Mouse (Mus musculus): ENCODE data around the gene Slc22a22.

Gene Slc22a22

DNA sequence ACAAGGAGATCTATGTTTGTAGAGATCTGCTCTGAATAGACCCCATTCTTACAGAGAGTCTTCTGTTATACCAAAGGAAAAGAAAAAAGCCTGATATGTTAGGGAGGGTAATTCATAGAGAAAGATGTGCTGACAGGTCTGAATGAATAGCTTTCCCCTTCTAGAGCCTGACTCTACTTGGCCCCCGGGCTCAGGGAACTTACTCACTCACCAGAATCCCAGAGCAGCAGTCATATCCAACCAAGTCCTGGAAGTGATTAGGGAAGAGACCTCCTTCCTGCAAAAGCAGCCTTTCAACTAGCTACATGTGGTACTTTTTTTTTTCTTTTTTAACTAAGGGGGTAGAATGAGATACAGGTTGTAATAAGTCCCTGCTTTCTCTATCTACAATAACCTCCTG is 111.0 kb downstream of the Slc22a22 start:
- no peak for DNase-seq

DNA sequence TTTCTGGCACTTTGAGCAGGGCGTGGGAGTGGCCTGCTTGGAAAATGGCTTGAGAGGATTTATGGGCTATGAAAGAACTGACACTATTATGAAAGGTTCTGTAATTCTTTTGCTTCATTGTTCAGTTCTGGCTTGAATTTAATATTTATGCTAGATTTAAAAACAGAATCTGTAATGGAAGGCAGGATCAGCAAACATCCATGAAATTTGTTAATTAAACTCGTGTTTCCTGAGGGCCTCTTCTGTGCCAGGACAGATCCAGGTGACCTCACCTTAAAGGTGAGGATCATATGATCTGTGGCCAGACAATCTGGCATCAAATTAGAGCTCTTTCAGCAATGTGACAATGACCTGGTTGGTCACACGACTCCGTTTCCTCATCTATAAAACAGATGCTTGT is 122.1 kb downstream of the Slc22a22 start:
- DNase-seq: no peak

GRCm38 (mm10) chr15:57340499-57340898 is 136.9 kb downstream of the Slc22a22 start:
- no peak for DNase-seq

DNA sequence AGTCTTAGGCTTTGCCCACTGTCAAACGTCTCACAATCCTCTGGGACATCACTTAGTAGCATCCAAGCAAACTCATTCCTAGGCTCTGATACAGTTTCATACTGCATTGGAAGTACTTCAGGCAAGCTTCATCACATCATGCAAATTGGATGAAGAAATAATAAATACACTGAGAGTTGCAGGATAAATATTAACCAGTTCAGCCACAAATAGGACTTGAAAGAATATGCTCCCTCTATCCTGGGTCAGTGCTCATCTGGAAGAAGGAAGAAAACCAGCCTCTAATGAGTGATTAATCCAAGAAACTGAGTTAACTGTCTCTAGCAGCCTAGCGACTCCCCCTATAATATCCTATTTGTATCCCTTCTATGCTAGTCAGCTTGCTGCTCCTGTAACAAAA is 146.1 kb downstream of the Slc22a22 start:
- no peak for DNase-seq

DNA sequence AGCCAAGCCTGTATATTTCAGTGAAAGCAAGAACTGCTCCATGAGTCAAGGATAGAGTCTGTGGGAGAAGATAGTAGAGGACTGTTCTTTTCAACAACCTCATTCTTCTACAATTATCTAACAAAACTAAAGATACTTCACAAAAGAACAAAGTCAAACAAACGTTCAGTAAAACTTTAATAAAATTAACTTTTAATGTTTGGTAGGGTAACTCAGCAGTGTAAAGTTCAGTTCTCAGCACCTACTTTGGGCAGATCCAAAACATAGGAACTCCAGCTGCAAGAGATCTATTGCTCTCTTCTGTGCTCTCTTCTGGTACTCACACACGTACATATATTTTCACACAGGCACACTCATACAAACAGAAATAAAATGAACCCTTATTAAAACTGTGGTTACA is 159.4 kb downstream of the Slc22a22 start:
- no peak for DNase-seq

DNA sequence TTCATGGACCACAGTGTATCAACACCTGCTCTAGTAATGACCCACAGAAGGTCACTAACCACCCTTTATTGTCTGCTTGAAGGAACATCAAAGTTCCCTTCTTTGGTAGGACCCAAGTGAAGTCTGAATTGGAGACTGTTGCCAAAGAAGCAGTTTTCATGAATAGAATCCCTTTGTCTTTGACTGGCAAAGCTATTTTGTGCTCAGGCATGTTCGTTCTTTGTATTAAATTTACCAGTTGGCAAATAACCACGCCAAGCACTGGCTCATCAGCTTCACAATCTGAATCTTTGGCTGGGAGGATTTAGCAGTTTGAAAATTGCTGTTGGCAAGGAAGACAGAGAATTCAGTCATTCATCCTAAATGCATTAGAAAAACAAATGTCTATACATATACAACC is 160.9 kb downstream of the Slc22a22 start:
- no peak for DNase-seq

GRCm38 (mm10) chr15:57302710-57303109 is 174.7 kb downstream of the Slc22a22 start:
- DNase-seq: no peak

DNA sequence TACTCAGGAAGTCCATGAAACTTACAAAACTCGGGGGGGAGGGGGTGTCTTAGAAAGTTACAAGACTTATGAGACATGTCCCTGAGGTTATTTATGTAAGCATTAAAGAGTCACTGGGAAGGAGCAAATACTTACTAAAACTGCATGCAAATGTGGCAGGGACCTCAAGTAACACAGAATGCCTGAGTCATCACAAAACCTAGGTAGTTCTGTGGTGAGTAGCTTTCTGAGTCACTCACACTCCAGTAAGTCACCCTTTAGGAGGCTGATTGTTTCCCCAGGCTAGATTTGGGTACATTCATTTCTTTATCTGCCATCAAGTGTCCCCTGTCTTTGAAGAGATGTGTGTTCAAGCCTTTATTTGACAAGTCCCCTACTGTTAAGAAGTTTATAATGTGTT is 198.9 kb downstream of the Slc22a22 start:
- no peak for DNase-seq

- DNase-seq: no peak
These were observed 201.0 kb downstream of the Slc22a22 start for GRCm38 (mm10) chr15:57276411-57276810.

GRCm38 (mm10) chr15:57240061-57240460 is 237.4 kb downstream of the Slc22a22 start:
- peak; percentile 48 for DNase-seq

DNA sequence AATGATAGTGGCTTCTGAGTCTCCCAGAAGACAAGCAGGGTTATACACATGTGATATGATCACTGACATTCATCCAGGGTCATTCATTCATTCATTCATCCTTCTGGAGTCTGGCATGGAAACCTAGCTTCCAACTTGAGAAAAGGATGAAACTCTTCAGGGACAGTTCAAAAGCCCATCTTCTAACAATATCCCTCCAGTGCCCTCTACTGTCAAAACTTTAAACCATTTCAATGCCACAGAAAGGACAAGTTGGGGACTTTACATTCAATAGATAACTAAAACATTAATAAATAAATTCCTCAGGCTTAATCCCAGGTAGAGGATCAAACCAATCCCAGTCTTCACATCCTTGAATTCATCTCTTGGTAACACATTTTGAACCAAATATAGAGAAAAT is 247.0 kb downstream of the Slc22a22 start:
- no peak for DNase-seq

GRCm38 (mm10) chr15:57205315-57205714 is 272.1 kb downstream of the Slc22a22 start:
- no peak for DNase-seq

- no peak for DNase-seq
These were observed 272.9 kb downstream of the Slc22a22 start for GRCm38 (mm10) chr15:57204444-57204930.
